ENCODE assay signal across 13 mouse cellular contexts in genomic region chr4:106590142-106590541, GRCm38 (mm10). TPM values are rescaled to one million over a fixed set of nuclear protein-coding genes. Genes with fewer than 3 reads are reported as not detected.
DNase-seq lines count a peak whose midpoint lies in the region; ATAC-seq and TF ChIP-seq lines count a peak whose summit lies in the region.
"Had no signal": no experiment of that assay in that cellular context is flagged by ENCODE, and none has a peak within 500 bp of the region (broad histone marks: within the 10 kb centered on the region; RNA-seq: fewer than 3 reads in every experiment).

No protein-coding gene starts in this region.

- WGBS in spleen, adult 2 months = 69% methylated on average over 9 of the region's 9 CpGs

- H3K27me3 ChIP-seq in spleen, adult 2 months (ENCODE audit: control insufficient read depth, insufficient read depth, low read length) = no peaks in the 10 kb centered on the region
- H3K27me3 ChIP-seq in E14TG2a.4 (ENCODE audit: insufficient read depth, low read length) = no peaks in the 10 kb centered on the region
- H3K27me3 ChIP-seq: hindbrain, embryonic 12.5 days had no signal

- no peak for TF ChIP-seq POLR2A in spleen, adult 2 months (IDR thresholded peaks at IDR 0.05; ENCODE audit: low read depth, low read length)

- H3K4me3 ChIP-seq in spleen, adult 2 months (ENCODE audit: extremely low read depth, insufficient read depth, insufficient read length) = no peak overlapping the region; the same call in 1 of the 2 replicates
- peak overlapping the region; percentile 21 for H3K4me3 ChIP-seq in E14TG2a.4 (replicated peaks; ENCODE audit: low read length)
- H3K4me3 ChIP-seq: hindbrain, embryonic 12.5 days had no signal

- DNase-seq in spleen, adult 2 months (ENCODE audit: low read depth in 1 of 2, low spot score in 2 of 2) = no peak
- no peak for DNase-seq in spleen, adult 12 weeks (ENCODE audit: low spot score)
- peak; percentile 42 to 47 for DNase-seq in kidney, postnatal 36 days
- DNase-seq in mesoderm, embryonic 11.5 days (ENCODE audit: low read depth, low spot score) = peak; percentile 18
- no peak for DNase-seq in frontal cortex, postnatal 36 days (ENCODE audit: low spot score in 2 of 2)
- DNase-seq in gastrocnemius, postnatal 25 days = no peak
- DNase-seq: adrenal gland, adult 2 months had no signal

- ATAC-seq in cerebellum, adult (ENCODE audit: insufficient number of reproducible peaks, low FRiP score, low TSS enrichment) = no peak
- ATAC-seq: midbrain, embryonic 16.5 days had no signal

- H3K27ac ChIP-seq in spleen, adult 2 months (ENCODE audit: insufficient read depth, low read length) = peak overlapping the region; percentile 76
- H3K27ac ChIP-seq: hindbrain, embryonic 12.5 days had no signal

- no peaks in the 10 kb centered on the region; the same call in 1 of the 2 replicates for H3K4me1 ChIP-seq in spleen, adult 2 months (ENCODE audit: control insufficient read depth, insufficient read depth, insufficient read length)
- peaks cover 68% of the 10 kb centered on the region for H3K4me1 ChIP-seq in E14TG2a.4 (replicated peaks; ENCODE audit: low read depth, low read length)
- H3K4me1 ChIP-seq: hindbrain, embryonic 12.5 days had no signal

- no peak for TF ChIP-seq CTCF in spleen, adult 2 months (IDR thresholded peaks at IDR 0.05; ENCODE audit: extremely low read depth, insufficient read depth, insufficient read length, insufficient replicate concordance)
- no peak for TF ChIP-seq CTCF in E14TG2a.4 (conservative IDR thresholded peaks at IDR 0.05; ENCODE audit: low read length)

- H3K36me3 ChIP-seq in spleen, adult 2 months (ENCODE audit: control insufficient read depth, insufficient read depth, low read length) = 0 out of 2 replicates have a peak, but pooled peaks cover 4% of the 10 kb centered on the region
- peaks cover 53% of the 10 kb centered on the region for H3K36me3 ChIP-seq in E14TG2a.4 (ENCODE audit: insufficient read depth, low read length)

- H3K9me3 ChIP-seq in E14TG2a.4 (ENCODE audit: low read length) = no peaks in the 10 kb centered on the region
- H3K9me3 ChIP-seq: hindbrain, embryonic 12.5 days had no signal

RNA-seq across cellular contexts. Expression of gene Lexm, which starts 26.9 kb away (rescaled TPM):
- not detected in 2 replicates for polyA plus RNA-seq in spleen, adult 2 months (2012; rRNA removed)
- not detected for total RNA-seq in gastrocnemius, postnatal 25 days (2021)
- total RNA-seq: adrenal gland, adult 2 months; layer of hippocampus, postnatal 14 days had no signal
- polyA plus RNA-seq: adrenal gland, adult 2 months; limb, embryonic 14.5 days; midbrain, embryonic 16.5 days had no signal

RNA-seq across cellular contexts. Expression of gene Dhcr24, which starts 29.3 kb away (rescaled TPM):
- polyA plus RNA-seq in spleen, adult 2 months (2012; rRNA removed) = 22.7 and 31.7 TPM in 2 replicates
- 1 to 10 TPM; 4.4 to 5.5 TPM for total RNA-seq in gastrocnemius, postnatal 25 days (2021)

RNA-seq across cellular contexts. Expression of gene Ttc22, which starts 32.1 kb away (rescaled TPM):
- polyA plus RNA-seq in spleen, adult 2 months (2012; rRNA removed) = 0.06 and 0.11 TPM in 2 replicates
- total RNA-seq in gastrocnemius, postnatal 25 days (2021) = not detected
- polyA plus RNA-seq: adrenal gland, adult 2 months had no signal

Comparison
In these comparisons a context has a peak if more than half of its experiments do, and no peak if none do; other contexts are left out.
1. DNase-seq: peak in kidney, postnatal 36 days (2 of 2) and mesoderm, embryonic 11.5 days (single experiment); none in spleen, adult 2 months (0 of 2), spleen, adult 12 weeks (single experiment), frontal cortex, postnatal 36 days (0 of 2) and gastrocnemius, postnatal 25 days (single experiment).